In genomic region chr16:13114821-13115220, GRCm38 (mm10) we compare ENCODE assay signal across 28 mouse cellular contexts.
"Had no signal": no experiment of that assay in that cellular context is flagged by ENCODE, and none has a peak within 500 bp of the region (broad histone marks: within the 10 kb centered on the region; RNA-seq: fewer than 3 reads in every experiment).

No protein-coding gene starts in this region.

- H3K27ac ChIP-seq: embryonic facial prominence, embryonic 10.5 days; embryonic facial prominence, embryonic 12.5 days; embryonic facial prominence, embryonic 13.5 days; embryonic facial prominence, embryonic 15.5 days; forebrain, embryonic 10.5 days; forebrain, embryonic 12.5 days; forebrain, embryonic 13.5 days; forebrain, embryonic 15.5 days; gastrocnemius, adult 2 months; heart, adult 2 months had no signal

- H3K9ac ChIP-seq: embryonic facial prominence, embryonic 12.5 days; embryonic facial prominence, embryonic 13.5 days; embryonic facial prominence, embryonic 15.5 days; forebrain, embryonic 12.5 days; forebrain, embryonic 13.5 days; forebrain, embryonic 15.5 days; forebrain, postnatal 0 days had no signal

- ATAC-seq: forebrain, embryonic 13.5 days; forebrain, embryonic 14.5 days; forebrain, embryonic 15.5 days; forebrain, embryonic 16.5 days; forebrain, postnatal 0 days had no signal

- H3K27me3 ChIP-seq: embryonic facial prominence, embryonic 12.5 days; embryonic facial prominence, embryonic 13.5 days; embryonic facial prominence, embryonic 15.5 days; forebrain, embryonic 12.5 days; forebrain, embryonic 13.5 days; forebrain, embryonic 15.5 days had no signal

- H3K4me3 ChIP-seq: embryonic facial prominence, embryonic 10.5 days; embryonic facial prominence, embryonic 12.5 days; embryonic facial prominence, embryonic 13.5 days; embryonic facial prominence, embryonic 15.5 days; erythroblast, embryonic 14.5 days; forebrain, embryonic 10.5 days; forebrain, embryonic 12.5 days; forebrain, embryonic 13.5 days; forebrain, embryonic 15.5 days; gastrocnemius, adult 2 months; heart, adult 2 months had no signal

- H3K4me2 ChIP-seq: embryonic facial prominence, embryonic 12.5 days; embryonic facial prominence, embryonic 13.5 days; embryonic facial prominence, embryonic 15.5 days; forebrain, embryonic 12.5 days; forebrain, embryonic 13.5 days; forebrain, embryonic 15.5 days had no signal

- H3K9me3 ChIP-seq: embryonic facial prominence, embryonic 10.5 days; embryonic facial prominence, embryonic 12.5 days; embryonic facial prominence, embryonic 13.5 days; embryonic facial prominence, embryonic 15.5 days; forebrain, embryonic 10.5 days; forebrain, embryonic 12.5 days; forebrain, embryonic 13.5 days; forebrain, embryonic 15.5 days had no signal

- DNase-seq: cerebellum, adult 2 months; cerebellum, adult 8-10 months; cerebellum, adult 9-10 months; cerebellum, adult 9-11 months; cerebellum, postnatal 10 days; cerebellum, postnatal 14 days; cerebellum, postnatal 25 days; cerebellum, postnatal 36 days; embryo, embryonic 11 days; forebrain, postnatal 0 days; gastrocnemius, adult 2 months; gastrocnemius, postnatal 10 days; gastrocnemius, postnatal 14 days; gastrocnemius, postnatal 25 days; gastrocnemius, postnatal 36 days; heart, adult 18-20 months; heart, adult 2 months had no signal
